In the genomic region with DNA sequence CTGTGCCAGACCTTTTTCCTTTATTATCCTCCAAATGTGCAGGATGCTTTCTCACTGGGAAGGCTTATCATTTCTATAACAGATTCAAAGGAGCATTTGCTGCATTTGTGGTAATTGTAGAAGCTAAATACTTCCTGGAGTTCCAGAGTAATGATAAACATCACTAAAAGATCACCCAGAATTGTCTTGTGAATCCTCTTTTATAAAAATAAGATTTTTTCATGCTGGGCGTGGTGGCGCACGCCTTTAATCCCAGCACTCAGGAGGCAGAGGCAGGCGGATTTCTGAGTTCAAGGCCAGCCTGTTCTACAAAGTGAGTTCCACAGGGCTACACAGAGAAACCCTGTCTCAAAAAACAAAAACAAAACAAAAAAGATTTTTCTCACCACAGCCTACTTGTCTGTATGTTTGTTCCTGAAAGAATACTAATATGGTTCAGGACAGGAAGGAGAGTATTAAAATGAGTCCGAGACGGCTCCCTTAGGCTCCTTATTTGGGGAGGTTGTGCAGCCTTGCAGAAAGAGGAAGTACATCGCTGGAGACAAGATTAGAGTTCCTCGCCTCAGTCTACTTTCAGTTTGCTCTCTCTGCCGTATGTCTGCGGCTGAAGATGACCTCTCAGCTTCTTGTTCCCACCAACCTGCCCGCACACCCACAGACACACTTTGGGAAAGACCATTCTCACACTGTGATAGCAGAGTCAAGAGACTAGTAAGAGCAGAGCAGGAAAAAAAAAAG, we compare ENCODE assay signal across 8 mouse cellular contexts. TPM values are rescaled to one million over a fixed set of nuclear protein-coding genes. Genes with fewer than 3 reads are reported as not detected.
DNase-seq lines count a peak whose midpoint lies in the region; ATAC-seq and TF ChIP-seq lines count a peak whose summit lies in the region.

No protein-coding gene starts in this region.

- H3K9ac ChIP-seq in liver, embryonic 13.5 days: peak overlapping the region; percentile 67
- H3K9ac ChIP-seq in hindbrain, embryonic 13.5 days: no peak overlapping the region

- peak overlapping the region; percentile 63 for H3K4me2 ChIP-seq in liver, embryonic 13.5 days
- no peak overlapping the region for H3K4me2 ChIP-seq in hindbrain, embryonic 13.5 days

- no peak for ATAC-seq in liver, embryonic 13.5 days (ENCODE audit: low read depth)
- no peak for ATAC-seq in hindbrain, embryonic 13.5 days (ENCODE audit: low FRiP score)

- TF ChIP-seq POLR2A in bone marrow macrophage, adult 2 months (IDR thresholded peaks at IDR 0.05; ENCODE audit: borderline replicate concordance, low read depth, low read length): no peak
- peak; percentile 86 for TF ChIP-seq POLR2A in spleen, adult 2 months (IDR thresholded peaks at IDR 0.05; ENCODE audit: low read depth, low read length)

- intact Hi-C loops in gastrocnemius, adult 2 months (cut with DNase I): no loop called here

- no peaks in the 10 kb centered on the region for H3K9me3 ChIP-seq in liver, embryonic 13.5 days (replicated peaks)
- H3K9me3 ChIP-seq in hindbrain, embryonic 13.5 days: no peaks in the 10 kb centered on the region

- peaks cover 15% of the 10 kb centered on the region for H3K4me1 ChIP-seq in bone marrow macrophage, adult 2 months (ENCODE audit: control insufficient read depth, insufficient read depth, low read length)
- H3K4me1 ChIP-seq in liver, embryonic 13.5 days (replicated peaks): peaks cover 67% of the 10 kb centered on the region
- H3K4me1 ChIP-seq in spleen, adult 2 months (ENCODE audit: control insufficient read depth, insufficient read depth, insufficient read length): peaks cover 15% of the 10 kb centered on the region; the same call in 1 of the 2 replicates
- peaks cover 16% of the 10 kb centered on the region for H3K4me1 ChIP-seq in hindbrain, embryonic 13.5 days (replicated peaks)

- no peak for DNase-seq in gastrocnemius, adult 2 months
- no peak for DNase-seq in gastrocnemius, postnatal 10 days
- DNase-seq in liver, embryonic 13.5 days: peak; percentile 22
- peak; percentile 57 to 61 for DNase-seq in spleen, adult 2 months (ENCODE audit: low read depth in 1 of 2, low spot score in 2 of 2)
- DNase-seq in adrenal gland, postnatal 25 days: no peak
- DNase-seq in cerebellum, postnatal 14 days: no peak

- 30% methylated on average over 11 of the region's 11 CpGs for WGBS in liver, embryonic 13.5 days (ENCODE audit: insufficient replicate concordance)
- 18% methylated on average over 11 of the region's 11 CpGs for WGBS in spleen, adult 2 months
- 90% methylated on average over 11 of the region's 11 CpGs for WGBS in hindbrain, embryonic 13.5 days

- no peaks in the 10 kb centered on the region for H3K27me3 ChIP-seq in liver, embryonic 13.5 days
- no peaks in the 10 kb centered on the region for H3K27me3 ChIP-seq in spleen, adult 2 months (ENCODE audit: control insufficient read depth, insufficient read depth, low read length)
- H3K27me3 ChIP-seq in hindbrain, embryonic 13.5 days: no peaks in the 10 kb centered on the region; the same call in 1 of the 2 replicates

- peak overlapping the region; percentile 53 for H3K4me3 ChIP-seq in gastrocnemius, adult 2 months
- H3K4me3 ChIP-seq in bone marrow macrophage, adult 2 months (ENCODE audit: insufficient read depth, low read length): peak overlapping the region; percentile 66
- peak overlapping the region; percentile 43 for H3K4me3 ChIP-seq in liver, embryonic 13.5 days (replicated peaks)
- peak overlapping the region; percentile 44 for H3K4me3 ChIP-seq in spleen, adult 2 months (ENCODE audit: extremely low read depth, insufficient read depth, insufficient read length)
- no peak overlapping the region for H3K4me3 ChIP-seq in hindbrain, embryonic 13.5 days

- H3K27ac ChIP-seq in gastrocnemius, adult 2 months: peak overlapping the region; percentile 55
- peak overlapping the region; percentile 91 for H3K27ac ChIP-seq in bone marrow macrophage, adult 2 months (ENCODE audit: insufficient read depth, low read depth, low read length)
- H3K27ac ChIP-seq in liver, embryonic 13.5 days: peak overlapping the region; percentile 74
- peak overlapping the region; percentile 87 for H3K27ac ChIP-seq in spleen, adult 2 months (ENCODE audit: insufficient read depth, low read length)
- no peak overlapping the region for H3K27ac ChIP-seq in hindbrain, embryonic 13.5 days

- TF ChIP-seq CTCF in gastrocnemius, adult 2 months (IDR thresholded peaks at IDR 0.05): no peak
- no peak for TF ChIP-seq CTCF in bone marrow macrophage, adult 2 months (IDR thresholded peaks at IDR 0.05; ENCODE audit: low read depth, low read length)
- TF ChIP-seq CTCF in spleen, adult 2 months (IDR thresholded peaks at IDR 0.05; ENCODE audit: extremely low read depth, insufficient read depth, insufficient read length, insufficient replicate concordance): no peak

- no peaks in the 10 kb centered on the region; the same call in 1 of the 2 replicates for H3K36me3 ChIP-seq in liver, embryonic 13.5 days
- no peaks in the 10 kb centered on the region for H3K36me3 ChIP-seq in spleen, adult 2 months (ENCODE audit: control insufficient read depth, insufficient read depth, low read length)
- no peaks in the 10 kb centered on the region for H3K36me3 ChIP-seq in hindbrain, embryonic 13.5 days

RNA-seq across cellular contexts. Expression of a gene that starts 1.4 kb away (rescaled TPM):
- total RNA-seq in gastrocnemius, adult 2 months (2021): 10 to 100 TPM; 53.6 to 56.3 TPM
- total RNA-seq in gastrocnemius, postnatal 10 days (2021): 10 to 100 TPM; 70.2 to 89.8 TPM
- 250 and 278 TPM in 2 replicates for polyA plus RNA-seq in bone marrow macrophage, adult 2 months (2012; ENCODE audit: insufficient read depth, insufficient read length, missing spikeins)
- polyA plus RNA-seq in liver, embryonic 13.5 days (2015; fragmentation: Nextera tagmentation; extraction: Ambion mirVana): 171 and 213 TPM in 2 replicates
- polyA plus RNA-seq in spleen, adult 2 months (2012; rRNA removed): 35.5 and 39.0 TPM in 2 replicates
- 343 and 352 TPM in 2 replicates for polyA plus RNA-seq in hindbrain, embryonic 13.5 days (2015; fragmentation: Nextera tagmentation; extraction: Ambion mirVana)
- 134 and 161 TPM in 2 replicates for total RNA-seq in adrenal gland, postnatal 25 days (2021)

RNA-seq across cellular contexts. Expression of a gene that starts 23.9 kb away (rescaled TPM):
- total RNA-seq in gastrocnemius, adult 2 months (2021): 10 to 100 TPM; 13.7 to 17.0 TPM
- total RNA-seq in gastrocnemius, postnatal 10 days (2021): 10 to 100 TPM in 1 of 2 experiments, 1 to 10 TPM in 1; 9.5 to 11.3 TPM
- 8.7 and 9.0 TPM in 2 replicates for polyA plus RNA-seq in bone marrow macrophage, adult 2 months (2012; ENCODE audit: insufficient read depth, insufficient read length, missing spikeins)
- 17.6 and 20.6 TPM in 2 replicates for polyA plus RNA-seq in liver, embryonic 13.5 days (2015; fragmentation: Nextera tagmentation; extraction: Ambion mirVana)
- 3.1 and 3.3 TPM in 2 replicates for polyA plus RNA-seq in spleen, adult 2 months (2012; rRNA removed)
- polyA plus RNA-seq in hindbrain, embryonic 13.5 days (2015; fragmentation: Nextera tagmentation; extraction: Ambion mirVana): 31.6 and 33.4 TPM in 2 replicates
- 64.2 and 77.0 TPM in 2 replicates for total RNA-seq in adrenal gland, postnatal 25 days (2021)

RNA-seq across cellular contexts. Expression of a gene that starts 59.3 kb away (rescaled TPM):
- total RNA-seq in gastrocnemius, adult 2 months (2021): 100 to 1,000 TPM in 1 of 2 experiments, 10 to 100 TPM in 1; 77.1 to 120 TPM
- 100 to 1,000 TPM in 1 of 2 experiments, 10 to 100 TPM in 1; 83.6 to 101 TPM for total RNA-seq in gastrocnemius, postnatal 10 days (2021)
- 126 and 129 TPM in 2 replicates for polyA plus RNA-seq in bone marrow macrophage, adult 2 months (2012; ENCODE audit: insufficient read depth, insufficient read length, missing spikeins)
- 600 and 712 TPM in 2 replicates for polyA plus RNA-seq in liver, embryonic 13.5 days (2015; fragmentation: Nextera tagmentation; extraction: Ambion mirVana)
- polyA plus RNA-seq in spleen, adult 2 months (2012; rRNA removed): 11.1 and 14.1 TPM in 2 replicates
- polyA plus RNA-seq in hindbrain, embryonic 13.5 days (2015; fragmentation: Nextera tagmentation; extraction: Ambion mirVana): 265 and 290 TPM in 2 replicates
- total RNA-seq in adrenal gland, postnatal 25 days (2021): 656 and 863 TPM in 2 replicates

RNA-seq across cellular contexts. Expression of a gene that starts 59.4 kb away (rescaled TPM):
- total RNA-seq in gastrocnemius, adult 2 months (2021): 100 to 1,000 TPM; 156 to 249 TPM
- total RNA-seq in gastrocnemius, postnatal 10 days (2021): 100 to 1,000 TPM; 176 to 188 TPM
- polyA plus RNA-seq in bone marrow macrophage, adult 2 months (2012; ENCODE audit: insufficient read depth, insufficient read length, missing spikeins): 54.7 and 59.8 TPM in 2 replicates
- 478 and 596 TPM in 2 replicates for polyA plus RNA-seq in liver, embryonic 13.5 days (2015; fragmentation: Nextera tagmentation; extraction: Ambion mirVana)
- 9.2 and 9.4 TPM in 2 replicates for polyA plus RNA-seq in spleen, adult 2 months (2012; rRNA removed)
- 287 and 288 TPM in 2 replicates for polyA plus RNA-seq in hindbrain, embryonic 13.5 days (2015; fragmentation: Nextera tagmentation; extraction: Ambion mirVana)
- 1,323 and 1,476 TPM in 2 replicates for total RNA-seq in adrenal gland, postnatal 25 days (2021)

Comparison
In these comparisons a context has a peak if more than half of its experiments do, and no peak if none do; other contexts are left out.
1. DNase-seq: peak in liver, embryonic 13.5 days (single experiment) and spleen, adult 2 months (2 of 2); none in gastrocnemius, adult 2 months (single experiment), gastrocnemius, postnatal 10 days (single experiment), adrenal gland, postnatal 25 days (single experiment) and cerebellum, postnatal 14 days (0 of 2).